Mouse (Mus musculus): ENCODE data around the gene Tecpr2. TPM values are rescaled to one million over a fixed set of nuclear protein-coding genes. Genes with fewer than 3 reads are reported as not detected.
A peak's percentile ranks its signal among the peaks of the same experiment; 100 is the strongest.

The Tecpr2 gene
- polyA plus RNA-seq, 1 experiment, result 18.3 TPM

DNA sequence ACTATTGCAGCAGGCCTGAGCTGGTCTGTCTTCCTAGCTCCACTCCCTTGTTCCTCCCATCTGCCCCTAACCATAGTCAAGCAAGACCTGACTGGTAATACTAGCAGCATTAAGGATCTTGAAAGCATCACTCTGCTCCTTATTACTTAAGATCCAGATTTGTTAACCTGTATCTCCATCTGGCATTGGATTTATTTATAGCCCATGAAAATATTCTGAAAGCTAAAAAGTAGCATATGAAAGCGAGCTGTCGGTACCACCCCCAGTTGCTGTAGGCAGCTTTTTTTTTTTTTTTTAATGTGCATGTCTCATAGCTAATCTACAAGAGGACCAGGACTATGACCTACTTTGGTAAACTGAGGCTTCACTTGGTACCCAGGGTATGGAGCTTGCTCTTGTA, 20.9 kb downstream of the Tecpr2 start:
- TF ChIP-seq POLR2A (IDR thresholded peaks at IDR 0.05; ENCODE audit: borderline replicate concordance, extremely low read depth, insufficient read depth, insufficient read length, poor library complexity, severe bottlenecking) (no peak), CTCF (IDR thresholded peaks at IDR 0.05; ENCODE audit: borderline replicate concordance, extremely low read depth, insufficient read depth, insufficient read length) (no peak)
- no peak for DNase-seq (ENCODE audit: low read depth)

DNA sequence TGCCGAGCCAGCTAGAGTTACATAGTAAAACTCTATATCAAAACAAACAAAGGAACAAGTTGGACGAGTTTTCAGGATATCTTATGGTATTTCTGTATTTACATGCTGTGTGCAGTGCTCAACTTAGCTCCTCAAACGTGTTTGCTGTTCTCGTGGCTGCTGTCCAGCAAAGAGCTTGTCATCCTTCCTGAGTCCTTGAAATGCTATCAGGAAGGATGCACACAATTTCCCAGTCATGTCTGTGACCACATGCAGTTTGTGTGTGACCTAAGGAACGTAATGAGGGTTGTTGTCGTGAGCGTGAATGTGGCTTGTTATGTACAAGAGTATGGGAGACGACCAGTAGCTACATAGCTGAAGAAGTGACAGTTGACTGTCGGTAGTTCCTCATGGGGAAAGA, 26.7 kb downstream of the Tecpr2 start:
- no peak for DNase-seq (ENCODE audit: low read depth)
- TF ChIP-seq CTCF (IDR thresholded peaks at IDR 0.05; ENCODE audit: borderline replicate concordance, extremely low read depth, insufficient read depth, insufficient read length), result no peak
- no peak for TF ChIP-seq POLR2A (IDR thresholded peaks at IDR 0.05; ENCODE audit: borderline replicate concordance, extremely low read depth, insufficient read depth, insufficient read length, poor library complexity, severe bottlenecking)

DNA sequence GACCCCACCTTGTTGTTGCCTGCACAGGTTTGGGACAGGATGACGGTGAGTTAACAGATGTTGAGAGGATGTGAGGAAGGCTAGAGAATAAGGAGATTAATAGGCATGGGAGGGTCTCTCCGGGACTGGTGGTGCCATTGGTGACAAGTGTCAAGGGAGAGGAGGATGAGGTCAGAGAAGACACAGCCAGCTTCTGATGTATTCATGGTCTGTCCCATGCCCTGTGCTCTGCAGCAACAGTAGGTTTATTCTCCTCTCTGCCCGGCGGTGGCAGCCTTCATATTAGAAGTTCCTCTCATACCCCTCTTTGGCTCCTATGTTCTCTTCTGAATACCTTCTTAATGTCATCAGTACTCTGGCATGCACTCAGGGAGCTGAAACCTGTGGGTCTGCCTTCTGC, 31.2 kb downstream of the Tecpr2 start:
- no peak for TF ChIP-seq CTCF (IDR thresholded peaks at IDR 0.05; ENCODE audit: borderline replicate concordance, extremely low read depth, insufficient read depth, insufficient read length)
- TF ChIP-seq POLR2A (IDR thresholded peaks at IDR 0.05; ENCODE audit: borderline replicate concordance, extremely low read depth, insufficient read depth, insufficient read length, poor library complexity, severe bottlenecking), result no peak
- DNase-seq (ENCODE audit: low read depth), result no peak

GRCm38 (mm10) chr12:110921572-110921971, 32.5 kb downstream of the Tecpr2 start:
- no peak for DNase-seq (ENCODE audit: low read depth)
- no peak for TF ChIP-seq CTCF (IDR thresholded peaks at IDR 0.05; ENCODE audit: borderline replicate concordance, extremely low read depth, insufficient read depth, insufficient read length)

- TF ChIP-seq POLR2A (IDR thresholded peaks at IDR 0.05; ENCODE audit: borderline replicate concordance, extremely low read depth, insufficient read depth, insufficient read length, poor library complexity, severe bottlenecking), result no peak
- no peak for TF ChIP-seq CTCF (IDR thresholded peaks at IDR 0.05; ENCODE audit: borderline replicate concordance, extremely low read depth, insufficient read depth, insufficient read length)
Observed at GRCm38 (mm10) chr12:110932820-110933219, 43.8 kb downstream of the Tecpr2 start.

GRCm38 (mm10) chr12:110935983-110936620, 47.0 kb downstream of the Tecpr2 start:
- peak; percentile 90 for DNase-seq (ENCODE audit: low read depth)
- no peak for TF ChIP-seq POLR2A (IDR thresholded peaks at IDR 0.05; ENCODE audit: borderline replicate concordance, extremely low read depth, insufficient read depth, insufficient read length, poor library complexity, severe bottlenecking)
- TF ChIP-seq CTCF (IDR thresholded peaks at IDR 0.05; ENCODE audit: borderline replicate concordance, extremely low read depth, insufficient read depth, insufficient read length), result peak; percentile 91

More at GRCm38 (mm10) chr12:110932820-110933219, 43.8 kb downstream of the Tecpr2 start:
- DNase-seq (ENCODE audit: low read depth), result no peak

DNA sequence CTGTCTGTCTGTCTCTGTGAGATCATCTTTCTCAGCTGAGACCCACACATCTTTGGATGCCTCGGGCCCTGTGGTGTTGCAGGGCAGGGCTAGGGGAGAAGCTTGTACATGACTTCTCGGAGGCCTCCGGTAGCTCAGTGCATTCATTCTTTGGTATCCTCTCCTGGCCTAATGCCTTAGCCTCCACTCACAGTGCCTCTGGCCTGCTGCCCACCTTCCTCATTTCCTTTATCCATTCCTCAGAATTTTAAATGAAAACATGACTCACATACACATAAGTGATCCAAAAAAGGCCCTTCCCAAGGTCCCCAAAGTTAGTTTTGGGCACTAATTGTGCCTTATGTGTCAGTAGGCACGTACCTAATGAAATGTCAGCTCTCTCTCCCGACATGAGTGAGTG, 48.4 kb downstream of the Tecpr2 start:
- TF ChIP-seq POLR2A (IDR thresholded peaks at IDR 0.05; ENCODE audit: borderline replicate concordance, extremely low read depth, insufficient read depth, insufficient read length, poor library complexity, severe bottlenecking) (no peak), CTCF (IDR thresholded peaks at IDR 0.05; ENCODE audit: borderline replicate concordance, extremely low read depth, insufficient read depth, insufficient read length) (no peak)
- no peak for DNase-seq (ENCODE audit: low read depth)

DNA sequence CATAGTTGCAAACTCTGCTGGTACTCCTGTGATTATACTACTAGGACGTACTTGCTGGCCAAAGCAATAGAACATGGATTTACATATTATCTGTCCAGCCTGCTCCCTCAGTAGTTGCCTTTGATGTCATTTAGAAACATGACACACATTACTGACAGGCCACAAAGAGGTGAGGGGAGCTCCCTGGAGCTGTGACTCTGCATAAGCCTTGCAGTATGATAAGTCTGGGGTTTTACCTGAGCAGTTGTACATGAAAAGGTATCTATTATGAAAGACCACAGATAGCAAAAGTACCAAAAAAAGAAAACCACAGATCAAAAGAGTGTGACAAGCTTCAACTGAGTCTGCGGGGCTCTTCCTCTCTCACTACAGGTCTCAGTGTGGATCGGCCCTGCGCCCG, 50.3 kb downstream of the Tecpr2 start:
- TF ChIP-seq POLR2A (IDR thresholded peaks at IDR 0.05; ENCODE audit: borderline replicate concordance, extremely low read depth, insufficient read depth, insufficient read length, poor library complexity, severe bottlenecking) (no peak), CTCF (IDR thresholded peaks at IDR 0.05; ENCODE audit: borderline replicate concordance, extremely low read depth, insufficient read depth, insufficient read length) (no peak)
- no peak for DNase-seq (ENCODE audit: low read depth)

GRCm38 (mm10) chr12:110940869-110941268, 51.8 kb downstream of the Tecpr2 start:
- no peak for DNase-seq (ENCODE audit: low read depth)
- TF ChIP-seq POLR2A (IDR thresholded peaks at IDR 0.05; ENCODE audit: borderline replicate concordance, extremely low read depth, insufficient read depth, insufficient read length, poor library complexity, severe bottlenecking) (no peak), CTCF (IDR thresholded peaks at IDR 0.05; ENCODE audit: borderline replicate concordance, extremely low read depth, insufficient read depth, insufficient read length) (no peak)

DNA sequence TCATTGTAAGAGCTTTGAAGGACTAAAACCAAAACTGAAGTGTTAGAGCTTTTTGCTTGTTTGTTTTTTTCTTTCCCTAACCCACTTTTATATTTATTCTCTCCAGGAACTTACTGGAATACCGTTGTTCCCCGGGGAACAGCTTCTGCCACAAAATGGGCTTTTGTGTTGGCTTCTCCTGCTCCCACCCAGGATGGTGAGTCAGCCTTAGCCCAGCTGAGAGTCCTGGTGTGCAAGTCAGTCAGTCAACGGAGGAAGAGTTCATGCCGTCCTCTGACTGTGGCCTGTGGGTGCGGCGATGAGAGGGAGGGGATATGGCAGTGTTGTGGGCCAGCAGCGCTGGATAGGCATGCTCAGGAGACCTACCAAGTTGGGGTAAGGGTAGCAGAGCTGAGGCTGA, 57.2 kb downstream of the Tecpr2 start:
- DNase-seq (ENCODE audit: low read depth), result no peak
- TF ChIP-seq POLR2A (IDR thresholded peaks at IDR 0.05; ENCODE audit: borderline replicate concordance, extremely low read depth, insufficient read depth, insufficient read length, poor library complexity, severe bottlenecking), result no peak
- no peak for TF ChIP-seq CTCF (IDR thresholded peaks at IDR 0.05; ENCODE audit: borderline replicate concordance, extremely low read depth, insufficient read depth, insufficient read length)

DNA sequence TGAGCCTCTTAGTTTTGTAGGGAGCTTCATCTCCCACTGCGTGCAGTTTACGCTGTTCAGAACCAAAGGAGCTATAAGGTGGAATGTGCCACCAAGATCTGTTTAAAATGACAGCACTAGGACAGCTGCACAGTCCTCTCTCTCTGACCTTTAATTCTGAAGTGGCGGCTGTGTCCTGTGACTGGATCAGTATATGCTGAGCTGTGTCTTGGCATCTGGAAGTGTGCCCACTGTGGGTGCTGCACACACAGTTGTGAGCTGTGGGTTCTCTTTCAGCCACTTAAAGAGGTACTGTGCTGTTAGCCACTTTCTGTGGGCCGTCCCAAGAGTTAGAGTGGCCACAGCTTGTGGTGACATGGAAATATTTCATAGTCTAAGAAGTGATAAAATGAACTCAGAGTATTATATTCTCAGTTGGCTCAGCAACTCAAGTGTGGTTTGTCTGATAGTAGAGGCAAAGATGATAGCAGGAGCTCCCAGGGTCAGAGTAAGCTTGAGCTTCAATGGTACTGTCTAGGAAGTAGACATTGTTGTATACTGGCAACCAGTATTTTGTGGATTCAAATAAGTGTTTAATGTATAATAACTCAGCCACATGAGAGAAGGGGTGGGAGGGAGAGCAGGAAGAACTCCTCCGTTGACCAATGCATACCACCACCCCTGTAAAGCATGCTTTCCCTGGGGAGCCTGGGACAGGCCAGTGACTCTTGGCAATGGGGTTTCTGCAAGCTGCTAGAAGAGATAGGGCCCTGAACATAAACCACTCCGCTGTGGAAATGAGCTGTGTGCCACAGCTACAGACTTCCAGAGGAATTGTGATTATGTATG, 59.2 kb downstream of the Tecpr2 start:
- TF ChIP-seq POLR2A (IDR thresholded peaks at IDR 0.05; ENCODE audit: borderline replicate concordance, extremely low read depth, insufficient read depth, insufficient read length, poor library complexity, severe bottlenecking), result no peak
- TF ChIP-seq CTCF (IDR thresholded peaks at IDR 0.05; ENCODE audit: borderline replicate concordance, extremely low read depth, insufficient read depth, insufficient read length), result no peak
- no peak for DNase-seq (ENCODE audit: low read depth)

GRCm38 (mm10) chr12:110948910-110949201, 59.8 kb downstream of the Tecpr2 start:
- no peak for DNase-seq (ENCODE audit: low read depth)
- TF ChIP-seq CTCF (IDR thresholded peaks at IDR 0.05; ENCODE audit: borderline replicate concordance, extremely low read depth, insufficient read depth, insufficient read length), result no peak
- TF ChIP-seq POLR2A (IDR thresholded peaks at IDR 0.05; ENCODE audit: borderline replicate concordance, extremely low read depth, insufficient read depth, insufficient read length, poor library complexity, severe bottlenecking), result no peak

All from brain, embryonic 14.5 days (tissue).